Mouse (Mus musculus) naive thymus-derived CD4-positive, alpha-beta T cell, adult 5 months (primary cell): Measurements from ENCODE around the gene Cpsf6. TPM values are rescaled to one million over a fixed set of nuclear protein-coding genes. Genes with fewer than 3 reads are reported as not detected.

Source experiments
- polyA plus RNA-seq: library from polyadenylated mRNA; unstranded; fragments of 100-300 nt; shearing (Covaris generic); gene quantifications from one replicate; pipeline ENCODE4 v1.2.1, GENCODE M21; 2017

Gene Cpsf6
- polyA plus RNA-seq = 151 TPM

DNA sequence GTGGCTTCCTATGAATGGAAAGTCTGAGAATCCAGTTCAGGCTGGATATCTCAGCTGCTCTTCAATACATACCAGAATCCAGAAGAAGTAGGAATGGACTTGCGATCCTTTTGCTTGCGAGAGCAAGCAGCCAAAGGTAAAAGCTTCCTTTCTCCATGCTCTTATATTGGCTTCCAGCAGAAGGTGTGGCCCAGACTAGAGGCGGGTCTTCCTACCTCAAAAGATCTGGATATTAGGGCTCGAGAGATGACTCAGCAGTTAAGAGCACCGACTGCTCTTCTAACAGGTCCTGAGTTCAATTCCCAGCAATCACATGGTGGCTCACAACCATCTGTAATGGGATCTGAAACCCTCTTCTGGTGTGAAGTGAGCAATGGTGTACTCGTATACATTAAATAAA, at the start of gene Cpsf6:
Gene Cpsf6 (minus strand): TSS at position 108 of the 400 bp plus-strand sequence.

Other genes starting within 250 kb of the Cpsf6 start
- 21.8 TPM for gene Frs2, start 231.5 kb downstream of the Cpsf6 start, polyA plus RNA-seq
- gene Yeats4, start 155.5 kb downstream of the Cpsf6 start, polyA plus RNA-seq = 76.5 TPM
- gene 9530003J23Rik, start 141.3 kb downstream of the Cpsf6 start, polyA plus RNA-seq = not detected
- gene Lyz2, start 97.7 kb downstream of the Cpsf6 start, polyA plus RNA-seq = not detected
- not detected for gene Lyz1, start 87.1 kb downstream of the Cpsf6 start, polyA plus RNA-seq
- gene Cpm, start 249.5 kb upstream of the Cpsf6 start, polyA plus RNA-seq = 92.1 TPM